Mouse (Mus musculus) testis, adult 2 months (tissue): ENCODE measurements at regions not wholly inside any gene's neighbourhood (a gene's known extent, or its start where the extent isn't known, plus 50 kb on each side); places are given as distances from the start of the nearest gene placed in this dataset.

Source experiments
- CTCF ChIP-seq: fragments of 200-500 bp; IDR thresholded peaks from 2 replicates; pipeline ENCODE4 v1.5.1; 2012; ENCODE audit warnings: low read depth, mild to moderate bottlenecking, inconsistent platforms, low read length, moderate library complexity; ENCODE audit not compliant: control insufficient read depth, insufficient read depth, insufficient replicate concordance
- POLR2A ChIP-seq: fragments of 200-500 bp; IDR thresholded peaks from 2 replicates; pipeline ENCODE4 v1.6.1; 2012; ENCODE audit warnings: low read depth, mild to moderate bottlenecking, inconsistent platforms, low read length, moderate library complexity; ENCODE audit not compliant: control insufficient read depth

DNA sequence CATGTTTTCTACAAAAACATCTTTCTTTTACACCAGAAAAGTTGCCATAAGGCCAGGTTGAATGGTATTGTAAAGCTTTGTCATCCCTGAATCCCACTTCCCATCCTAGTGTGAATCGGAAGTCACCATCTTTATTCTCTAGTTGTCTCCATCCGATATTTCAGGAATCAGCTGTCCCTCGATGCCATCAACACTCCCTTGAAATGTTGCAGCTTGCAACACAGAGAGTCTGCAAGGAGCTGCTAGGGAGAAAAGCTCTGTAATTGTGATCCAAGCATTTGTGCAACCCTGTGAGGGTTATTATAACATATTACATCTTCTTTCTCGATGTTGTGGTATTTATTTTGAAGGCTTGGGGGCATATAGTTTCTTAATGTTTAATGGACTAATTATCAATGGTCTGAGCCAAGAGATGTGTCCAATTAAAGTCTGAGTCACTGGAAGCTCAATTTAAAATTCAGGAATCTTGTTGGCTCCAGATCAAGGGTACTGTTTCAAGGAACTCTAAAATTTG lies 374.4 kb upstream of the Cd180 start:
- TF ChIP-seq CTCF (no peak), POLR2A (no peak)
